14 mouse cellular contexts compared by ENCODE assay signal in genomic region chr2:45118121-45118520, GRCm38 (mm10). TPM values are rescaled to one million over a fixed set of nuclear protein-coding genes. Genes with fewer than 3 reads are reported as not detected.
DNase-seq lines count a peak whose midpoint lies in the region; ATAC-seq and TF ChIP-seq lines count a peak whose summit lies in the region.
"Had no signal": no experiment of that assay in that cellular context is flagged by ENCODE, and none has a peak within 500 bp of the region (broad histone marks: within the 10 kb centered on the region; RNA-seq: fewer than 3 reads in every experiment).

No protein-coding gene starts in this region.

- H3K4me2 ChIP-seq in embryonic facial prominence, embryonic 13.5 days: peak overlapping the region; percentile 35
- H3K4me2 ChIP-seq in midbrain, embryonic 11.5 days: no peak overlapping the region
- H3K4me2 ChIP-seq in midbrain, embryonic 13.5 days (replicated peaks): no peak overlapping the region
- H3K4me2 ChIP-seq in stomach, embryonic 16.5 days (ENCODE audit: low read depth, low read length): peak overlapping the region; percentile 35

- H3K4me3 ChIP-seq in embryonic facial prominence, embryonic 13.5 days: no peak overlapping the region
- no peak overlapping the region for H3K4me3 ChIP-seq in embryonic facial prominence, embryonic 10.5 days
- H3K4me3 ChIP-seq in layer of hippocampus, adult 2 months: peak overlapping the region; percentile 93
- no peak overlapping the region for H3K4me3 ChIP-seq in midbrain, embryonic 11.5 days (ENCODE audit: low read depth, low read length)
- no peak overlapping the region for H3K4me3 ChIP-seq in midbrain, embryonic 13.5 days (replicated peaks)
- H3K4me3 ChIP-seq in stomach, embryonic 16.5 days (replicated peaks; ENCODE audit: low read length): no peak overlapping the region

- peaks cover 16% of the 10 kb centered on the region for H3K27me3 ChIP-seq in embryonic facial prominence, embryonic 13.5 days
- H3K27me3 ChIP-seq in embryonic facial prominence, embryonic 10.5 days (replicated peaks; ENCODE audit: low read depth, poor library complexity, severe bottlenecking): 0 out of 2 replicates have a peak, but pooled peaks cover 8% of the 10 kb centered on the region
- H3K27me3 ChIP-seq in midbrain, embryonic 11.5 days (ENCODE audit: control insufficient read depth, insufficient read depth, low read length): no peaks in the 10 kb centered on the region
- no peaks in the 10 kb centered on the region for H3K27me3 ChIP-seq in midbrain, embryonic 13.5 days
- H3K27me3 ChIP-seq in stomach, embryonic 16.5 days (ENCODE audit: control insufficient read depth, insufficient read depth, low read length): peaks cover 2% of the 10 kb centered on the region; the same call in 1 of the 2 replicates

- WGBS in embryonic facial prominence, embryonic 13.5 days: 28% methylated on average over 3 of the region's 3 CpGs
- 33% methylated on average over 3 of the region's 3 CpGs for whole genome bisulfite sequencing in embryonic facial prominence, embryonic 10.5 days
- WGBS in midbrain, embryonic 11.5 days: 41% methylated on average over 3 of the region's 3 CpGs
- 30% methylated on average over 3 of the region's 3 CpGs for WGBS in midbrain, embryonic 13.5 days
- 55% methylated on average over 3 of the region's 3 CpGs for WGBS in stomach, embryonic 16.5 days

- H3K27ac ChIP-seq in embryonic facial prominence, embryonic 13.5 days: no peak overlapping the region
- H3K27ac ChIP-seq in embryonic facial prominence, embryonic 10.5 days (replicated peaks): no peak overlapping the region
- H3K27ac ChIP-seq in layer of hippocampus, adult 2 months: peak overlapping the region; percentile 100
- no peak overlapping the region for H3K27ac ChIP-seq in midbrain, embryonic 11.5 days (ENCODE audit: low read depth, low read length)
- no peak overlapping the region for H3K27ac ChIP-seq in midbrain, embryonic 13.5 days
- H3K27ac ChIP-seq in stomach, embryonic 16.5 days (ENCODE audit: low read length): no peak overlapping the region; the same call in 1 of the 2 replicates

- 0 out of 2 replicates have a peak, but pooled peaks cover 3% of the 10 kb centered on the region for H3K9me3 ChIP-seq in embryonic facial prominence, embryonic 13.5 days
- no peaks in the 10 kb centered on the region for H3K9me3 ChIP-seq in embryonic facial prominence, embryonic 10.5 days
- H3K9me3 ChIP-seq in midbrain, embryonic 11.5 days (ENCODE audit: control insufficient read depth, low read length): no peaks in the 10 kb centered on the region
- no peaks in the 10 kb centered on the region for H3K9me3 ChIP-seq in midbrain, embryonic 13.5 days
- no peaks in the 10 kb centered on the region for H3K9me3 ChIP-seq in stomach, embryonic 16.5 days (replicated peaks; ENCODE audit: control insufficient read depth, low read length)

- DNase-seq in embryonic facial prominence, embryonic 10.5 days (ENCODE audit: low spot score): no peak
- DNase-seq in layer of hippocampus, adult 2 months (ENCODE audit: low spot score in 2 of 2): no peak
- no peak for DNase-seq in layer of hippocampus, postnatal 10 days (ENCODE audit: low spot score in 2 of 2)
- peak; percentile 88 for DNase-seq in midbrain, embryonic 11.5 days (ENCODE audit: low spot score, missing footprints)
- DNase-seq in ovary, postnatal 10 days (ENCODE audit: low spot score): no peak
- DNase-seq: adrenal gland, postnatal 10 days; cerebellum, adult 11-12 months; heart, postnatal 14 days; kidney, adult 8-10 months; left cerebral cortex, postnatal 4 days; right cerebral cortex, postnatal 4 days had no signal

- H3K36me3 ChIP-seq in embryonic facial prominence, embryonic 13.5 days: no peaks in the 10 kb centered on the region
- H3K36me3 ChIP-seq in embryonic facial prominence, embryonic 10.5 days (replicated peaks): no peaks in the 10 kb centered on the region
- H3K36me3 ChIP-seq in midbrain, embryonic 11.5 days (ENCODE audit: control insufficient read depth, insufficient read depth, low read length): no peaks in the 10 kb centered on the region
- H3K36me3 ChIP-seq in midbrain, embryonic 13.5 days: no peaks in the 10 kb centered on the region
- no peaks in the 10 kb centered on the region for H3K36me3 ChIP-seq in stomach, embryonic 16.5 days (ENCODE audit: control insufficient read depth, insufficient read depth, low read length)

- ATAC-seq in embryonic facial prominence, embryonic 13.5 days (ENCODE audit: insufficient number of reproducible peaks, insufficient read depth, low FRiP score, low TSS enrichment, low read depth): no peak
- no peak for ATAC-seq in midbrain, embryonic 11.5 days (ENCODE audit: low FRiP score)
- no peak for ATAC-seq in midbrain, embryonic 13.5 days
- ATAC-seq in stomach, embryonic 16.5 days (ENCODE audit: insufficient read depth, low FRiP score): no peak

- H3K9ac ChIP-seq in embryonic facial prominence, embryonic 13.5 days: no peak overlapping the region
- H3K9ac ChIP-seq in midbrain, embryonic 11.5 days (ENCODE audit: low read length): no peak overlapping the region
- H3K9ac ChIP-seq in midbrain, embryonic 13.5 days (replicated peaks): no peak overlapping the region
- no peak overlapping the region for H3K9ac ChIP-seq in stomach, embryonic 16.5 days (ENCODE audit: low read length)

- no peak for TF ChIP-seq CTCF in layer of hippocampus, adult 2 months (conservative IDR thresholded peaks at IDR 0.05)

- H3K4me1 ChIP-seq in embryonic facial prominence, embryonic 13.5 days: peaks cover 12% of the 10 kb centered on the region
- peaks cover 40% of the 10 kb centered on the region for H3K4me1 ChIP-seq in embryonic facial prominence, embryonic 10.5 days
- H3K4me1 ChIP-seq in midbrain, embryonic 11.5 days (ENCODE audit: control insufficient read depth, insufficient read depth, low read length): peaks cover 22% of the 10 kb centered on the region
- peaks cover 33% of the 10 kb centered on the region for H3K4me1 ChIP-seq in midbrain, embryonic 13.5 days (replicated peaks)
- H3K4me1 ChIP-seq in stomach, embryonic 16.5 days (ENCODE audit: control insufficient read depth, insufficient read depth, low read length): peaks cover 8% of the 10 kb centered on the region

RNA-seq across cellular contexts. Expression of gene Zeb2, which starts 0.9 kb away (rescaled TPM):
- polyA plus RNA-seq in embryonic facial prominence, embryonic 13.5 days (2015; fragmentation: Nextera tagmentation; extraction: Ambion mirVana): 85.7 and 96.4 TPM in 2 replicates
- polyA plus RNA-seq in embryonic facial prominence, embryonic 10.5 days (2016; fragmentation: Nextera tagmentation; extraction: Ambion mirVana): 20.9 and 27.8 TPM in 2 replicates
- 100 to 1,000 TPM; 430 to 443 TPM for total RNA-seq in layer of hippocampus, adult 2 months (2021)
- total RNA-seq in layer of hippocampus, postnatal 10 days (2021): 100 to 1,000 TPM; 351 to 372 TPM
- 61.2 and 69.9 TPM in 2 replicates for polyA plus RNA-seq in midbrain, embryonic 11.5 days (2014; fragmentation: Nextera tagmentation; extraction: Ambion mirVana)
- 38.9 and 50.2 TPM in 2 replicates for polyA plus RNA-seq in midbrain, embryonic 13.5 days (2015; fragmentation: Nextera tagmentation; extraction: Ambion mirVana)
- 43.8 and 50.6 TPM in 2 replicates for polyA plus RNA-seq in stomach, embryonic 16.5 days (2015; fragmentation: Nextera tagmentation; extraction: Ambion mirVana)

Comparison
In these comparisons a context has a peak if more than half of its experiments do, and no peak if none do; other contexts are left out.
1. H3K4me2 ChIP-seq: peak in embryonic facial prominence, embryonic 13.5 days (single experiment) and stomach, embryonic 16.5 days (single experiment); none in midbrain, embryonic 11.5 days (single experiment) and midbrain, embryonic 13.5 days (single experiment).